Mouse (Mus musculus) liver, embryonic 14.5 days (tissue): ENCODE measurements around the gene P2rx1. TPM values are rescaled to one million over a fixed set of nuclear protein-coding genes. Genes with fewer than 3 reads are reported as not detected.

Source experiments
- ATAC-seq: fragments of 200-750 bp; cut with Nextera tagmentation; 2 replicates; pipeline ENCODE4 v1.8.0; 2017; ENCODE audit warnings: moderate number of reproducible peaks, mild to moderate bottlenecking, moderate library complexity; ENCODE audit not compliant: insufficient read depth
- DNase-seq, 3 experiments: peaks; one replicate each; pipeline ENCODE4 v3.0.0-alpha.2; 2012 to 2013; ENCODE audit warnings: low read depth in 3 of 3, low spot score in 3 of 3
- H3K27ac ChIP-seq: fragments of 300-500 bp; sonication (generic); 2 replicates; pipeline ENCODE4 v1.5.1; 2014; ENCODE audit warnings: moderate library complexity, mild to moderate bottlenecking, control low read depth, inconsistent platforms
- H3K27me3 ChIP-seq: fragments of 300-500 bp; sonication (generic); 2 replicates; pipeline ENCODE4 v1.6.1; 2014; ENCODE audit warnings: mild to moderate bottlenecking, low read length, moderate library complexity; ENCODE audit not compliant: control insufficient read depth, insufficient read depth
- H3K36me3 ChIP-seq: fragments of 300-500 bp; sonication (generic); replicated peaks from 2 replicates; pipeline ENCODE4 v1.6.1; 2014; ENCODE audit warnings: low read depth; ENCODE audit not compliant: control insufficient read depth, insufficient read depth
- H3K4me1 ChIP-seq, 2 experiments: fragments of 200-500 bp in 1 of 2; fragments of 300-500 bp in 1 of 2; sonication (generic) in 1 of 2; replicated peaks; 2 replicates each; pipeline ENCODE4 v1.6.1; 2012 to 2014; ENCODE audit warnings: antibody characterized with exemption in 1 of 2, inconsistent platforms in 1 of 2, low read length in 1 of 2; ENCODE audit not compliant: control insufficient read depth in 2 of 2, insufficient read depth in 2 of 2
- H3K4me2 ChIP-seq: fragments of 300-500 bp; sonication (generic); 2 replicates; pipeline ENCODE4 v1.6.1; 2014; ENCODE audit warnings: low read depth, mild to moderate bottlenecking, control low read depth, moderate library complexity
- H3K4me3 ChIP-seq, 2 experiments: fragments of 200-500 bp in 1 of 2; fragments of 300-500 bp in 1 of 2; sonication (generic) in 1 of 2; 2 replicates each; pipeline ENCODE4 v1.5.1; 2012 to 2014; ENCODE audit warnings: low read depth in 2 of 2, low read length in 2 of 2, mild to moderate bottlenecking in 2 of 2, control low read depth in 1 of 2, inconsistent platforms in 1 of 2, moderate library complexity in 1 of 2; ENCODE audit not compliant: insufficient read depth in 1 of 2
- H3K9ac ChIP-seq: fragments of 300-500 bp; sonication (generic); replicated peaks from 2 replicates; pipeline ENCODE4 v1.6.1; 2014; ENCODE audit warnings: mild to moderate bottlenecking, control low read depth, moderate library complexity
- H3K9me3 ChIP-seq: fragments of 300-500 bp; sonication (generic); 2 replicates; pipeline ENCODE4 v1.6.1; 2016; ENCODE audit warnings: low read length, mixed read lengths; ENCODE audit not compliant: control insufficient read depth
- CTCF ChIP-seq: IDR thresholded peaks from 2 replicates; pipeline ENCODE4 v1.5.1; 2016; ENCODE audit warnings: antibody characterized with exemption, low read depth, control low read depth
- EP300 ChIP-seq: IDR thresholded peaks from 2 replicates; pipeline ENCODE4 v1.6.1; 2016; ENCODE audit warnings: antibody characterized with exemption, low read depth
- WGBS: fragments of 180-500 bp; shearing (Covaris S2); extraction: QIAGEN DNeasy Blood & Tissue Kit; methylation state at CpG from one replicate; pipeline ENCODE4 v1.1.7; 2014; ENCODE audit not compliant: insufficient replicate concordance; 5-methylcytosine and 5-hydroxymethylcytosine counted together
- polyA plus RNA-seq, 2 experiments: library from polyadenylated mRNA; depleted of rRNA in 1 of 2; stranded (reverse) in 1 of 2; unstranded in 1 of 2; fragments of >200 nt; fragmentation: Nextera tagmentation in 1 of 2; extraction: Ambion mirVana in 1 of 2; gene quantifications; 2 replicates each; pipeline versions ENCODE4 v1.2.1 to v1.2.3; 2012 to 2014

Gene P2rx1
- polyA plus RNA-seq (2012; rRNA removed) = 4.6 and 5.3 TPM in 2 replicates
- polyA plus RNA-seq (2014; fragmentation: Nextera tagmentation; extraction: Ambion mirVana) = 6.8 and 9.0 TPM in 2 replicates

- no peak for DNase-seq
- peak; percentile 71; the same call in 1 of the 2 replicates for ATAC-seq
- Histone ChIP-seq H3K9me3 (no peaks in the 10 kb centered on the region), H3K27me3 (no peaks in the 10 kb centered on the region), H3K36me3 (no peaks in the 10 kb centered on the region), H3K4me2 (no peak within 1 kb of the TSS; the same call in 1 of the 2 replicates), H3K4me3 (peak within 1 kb of the TSS in 1 of 2 experiments; percentile 10; a peak in 2 of 4 replicates), H3K27ac (no peak within 1 kb of the TSS), H3K9ac (no peak within 1 kb of the TSS), H3K4me1 (peaks cover 0 to 11% of the 10 kb centered on the region in 2 experiments; a peak in 2 of 4 replicates)
- TF ChIP-seq CTCF (0 out of 2 replicates have a peak, but pooled peaks have one; percentile 19), EP300 (no peak)
- 6% methylated on average over 8 of the region's 8 CpGs for WGBS
Measured at GRCm38 (mm10) chr11:72998771-72999170, at the start of gene P2rx1. Gene P2rx1, plus strand, starts transcription at chr11:72999103.

DNA sequence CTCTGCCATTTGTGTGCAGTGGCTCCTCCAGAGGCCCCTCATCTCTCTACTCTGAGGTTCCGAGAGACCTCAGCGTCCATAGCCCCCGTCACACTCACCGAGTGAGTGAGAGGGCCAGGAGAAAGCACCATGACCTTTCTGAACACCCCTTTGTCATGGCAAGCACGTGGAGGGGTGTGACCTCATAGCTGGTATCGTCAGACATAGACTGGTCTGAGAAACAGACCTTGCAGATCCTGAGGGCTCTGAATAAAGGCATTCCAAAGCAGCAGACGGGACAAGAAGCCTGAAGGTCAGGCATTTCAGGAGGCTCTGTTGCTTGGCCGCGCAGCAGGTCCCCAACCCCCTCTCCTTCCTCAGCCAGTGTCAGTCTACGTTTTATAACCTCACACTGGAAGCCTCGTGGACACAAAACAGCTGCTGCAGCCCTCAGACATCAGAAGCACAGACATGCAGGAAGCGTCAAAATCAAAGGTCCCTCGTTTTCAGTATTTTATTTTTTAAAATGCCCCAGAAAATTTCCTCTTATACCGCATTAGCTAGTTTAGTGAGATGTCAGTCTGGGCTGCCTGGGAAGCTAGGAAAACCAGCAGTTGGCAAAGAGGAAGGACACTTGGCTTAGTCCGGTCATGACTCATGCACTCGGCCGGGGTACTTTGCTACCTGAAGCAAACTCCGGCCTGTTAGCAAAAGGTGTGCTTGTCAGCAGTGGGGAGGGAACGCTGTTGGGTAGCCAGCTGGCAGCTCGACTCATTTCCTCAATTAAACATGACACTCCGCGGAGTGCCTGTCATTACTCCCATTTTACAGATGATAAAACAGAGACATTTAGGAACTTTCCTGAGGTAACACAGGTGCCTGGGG lies 47.5 kb upstream of the P2rx1 start:
- Histone ChIP-seq H3K4me1 (peaks cover 0 to 29% of the 10 kb centered on the region in 2 experiments; a peak in 2 of 4 replicates), H3K36me3 (no peaks in the 10 kb centered on the region), H3K27me3 (no peaks in the 10 kb centered on the region), H3K4me2 (no peak overlapping the region), H3K9ac (no peak overlapping the region), H3K9me3 (no peaks in the 10 kb centered on the region), H3K4me3 (no peak overlapping the region), H3K27ac (no peak overlapping the region)
- WGBS = 46% methylated on average over 22 of the region's 22 CpGs
- no peak for ATAC-seq
- no peak for TF ChIP-seq EP300
- no peak for TF ChIP-seq CTCF
- DNase-seq = no peak

- ATAC-seq = no peak
- TF ChIP-seq CTCF = no peak
- no peak for TF ChIP-seq EP300
- no peak overlapping the region for H3K4me3 ChIP-seq
- no peak for DNase-seq
- no peak overlapping the region for H3K9ac ChIP-seq
- no peak overlapping the region for H3K27ac ChIP-seq
- H3K9me3 ChIP-seq = no peaks in the 10 kb centered on the region
- H3K27me3 ChIP-seq = no peaks in the 10 kb centered on the region
- WGBS = 50% methylated on average over 3 of the region's 3 CpGs
- peaks cover 0 to 23% of the 10 kb centered on the region in 2 experiments; a peak in 1 of 4 replicates for H3K4me1 ChIP-seq
- H3K4me2 ChIP-seq = no peak overlapping the region
- no peaks in the 10 kb centered on the region for H3K36me3 ChIP-seq
Measured at GRCm38 (mm10) chr11:72952226-72952625, 46.7 kb upstream of the P2rx1 start.

DNA sequence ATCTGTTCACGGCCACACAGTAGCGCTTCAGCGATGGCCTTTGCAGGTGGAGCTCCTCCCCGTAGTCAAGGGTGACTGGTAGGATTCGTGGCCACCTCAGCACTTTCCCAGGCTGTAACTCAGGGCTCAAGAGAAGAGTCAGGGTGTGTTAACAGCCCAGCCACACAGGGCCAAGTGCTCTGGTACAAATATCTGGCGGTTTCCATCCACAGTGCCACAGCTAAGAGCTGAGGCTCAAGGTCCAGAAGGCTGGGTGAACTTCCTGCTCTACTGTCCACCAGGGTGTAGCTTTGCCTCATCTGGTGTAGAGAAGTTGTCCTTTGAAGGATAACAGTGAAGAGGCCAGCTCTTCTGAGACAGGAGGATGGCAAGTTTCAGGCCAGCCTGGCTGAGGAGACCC lies 46.2 kb upstream of the P2rx1 start:
- DNase-seq = no peak
- Histone ChIP-seq H3K4me1 (peaks cover 0 to 26% of the 10 kb centered on the region in 2 experiments; a peak in 2 of 4 replicates), H3K36me3 (no peaks in the 10 kb centered on the region), H3K4me2 (no peak overlapping the region), H3K4me3 (no peak overlapping the region), H3K27me3 (no peaks in the 10 kb centered on the region), H3K9me3 (no peaks in the 10 kb centered on the region), H3K9ac (no peak overlapping the region), H3K27ac (no peak overlapping the region)
- TF ChIP-seq CTCF (no peak), EP300 (no peak)
- 74% methylated on average over 6 of the region's 6 CpGs for WGBS
- no peak for ATAC-seq

- H3K36me3 ChIP-seq = no peaks in the 10 kb centered on the region
- WGBS = 48% methylated on average over 1 of the region's 1 CpGs
Measured at GRCm38 (mm10) chr11:72953116-72953439, 45.8 kb upstream of the P2rx1 start.

More at GRCm38 (mm10) chr11:72953116-72953439, 45.8 kb upstream of the P2rx1 start:
- DNase-seq = no peak
- no peak overlapping the region for H3K27ac ChIP-seq
- H3K4me1 ChIP-seq = peaks cover 0 to 26% of the 10 kb centered on the region in 2 experiments; a peak in 2 of 4 replicates
- no peak overlapping the region for H3K4me2 ChIP-seq
- no peaks in the 10 kb centered on the region for H3K9me3 ChIP-seq
- no peak for ATAC-seq
- TF ChIP-seq CTCF (no peak), EP300 (no peak)
- no peak overlapping the region for H3K9ac ChIP-seq
- H3K4me3 ChIP-seq = no peak overlapping the region
- no peaks in the 10 kb centered on the region for H3K27me3 ChIP-seq
